ENCODE assay signal across 13 mouse cellular contexts in genomic region chr4:31724400-31724799, GRCm38 (mm10).
"Had no signal": no experiment of that assay in that cellular context is flagged by ENCODE, and none has a peak within 500 bp of the region (broad histone marks: within the 10 kb centered on the region; RNA-seq: fewer than 3 reads in every experiment).

No protein-coding gene starts in this region.

- DNase-seq: liver; liver, embryonic 13.5 days; liver, postnatal 0 days; lung, postnatal 14 days; thymus, adult 18-20 months; thymus, postnatal 14 days had no signal

- H3K27me3 ChIP-seq: hindbrain, embryonic 15.5 days; limb, embryonic 12.5 days; liver, embryonic 13.5 days; lung, embryonic 15.5 days had no signal

- ATAC-seq: intestine, embryonic 16.5 days; liver, postnatal 0 days; midbrain, embryonic 16.5 days had no signal

- H3K4me2 ChIP-seq: hindbrain, embryonic 15.5 days; limb, embryonic 12.5 days; liver, embryonic 13.5 days; lung, embryonic 15.5 days had no signal

- H3K4me1 ChIP-seq: hindbrain, embryonic 15.5 days; limb, embryonic 12.5 days; liver, embryonic 13.5 days; lung, embryonic 15.5 days had no signal

- H3K36me3 ChIP-seq: hindbrain, embryonic 15.5 days; limb, embryonic 12.5 days; liver, embryonic 13.5 days; lung, embryonic 15.5 days; midbrain, embryonic 10.5 days had no signal

- H3K27ac ChIP-seq: hindbrain, embryonic 15.5 days; left cerebral cortex, adult 2 months; limb, embryonic 12.5 days; liver, embryonic 13.5 days; lung, embryonic 15.5 days; midbrain, embryonic 10.5 days had no signal

- H3K9ac ChIP-seq: hindbrain, embryonic 15.5 days; limb, embryonic 12.5 days; liver, embryonic 13.5 days; liver, postnatal 0 days; lung, embryonic 15.5 days had no signal

- H3K4me3 ChIP-seq: hindbrain, embryonic 15.5 days; left cerebral cortex, adult 2 months; limb, embryonic 12.5 days; liver, embryonic 13.5 days; lung, embryonic 15.5 days; midbrain, embryonic 10.5 days had no signal

- H3K9me3 ChIP-seq: hindbrain, embryonic 15.5 days; limb, embryonic 12.5 days; liver, embryonic 13.5 days; lung, embryonic 15.5 days; midbrain, embryonic 10.5 days had no signal
